ENCODE assay signal across 27 mouse cellular contexts in genomic region chr2:91131251-91131650, GRCm38 (mm10). TPM values are rescaled to one million over a fixed set of nuclear protein-coding genes. Genes with fewer than 3 reads are reported as not detected.
"Had no signal": no experiment of that assay in that cellular context is flagged by ENCODE, and none has a peak within 500 bp of the region (broad histone marks: within the 10 kb centered on the region; RNA-seq: fewer than 3 reads in every experiment).

No protein-coding gene starts in this region.

- DNase-seq: forebrain, postnatal 0 days; gastrocnemius, postnatal 25 days; heart, postnatal 4 days; kidney, adult 18-20 months; kidney, adult 8-10 months; kidney, postnatal 10 days; kidney, postnatal 25 days; kidney, postnatal 4 days; liver; liver, embryonic 13.5 days; liver, postnatal 0 days had no signal

- H3K27ac ChIP-seq: hindbrain, embryonic 10.5 days; hindbrain, embryonic 12.5 days; hindbrain, embryonic 14.5 days; intestine, embryonic 15.5 days; layer of hippocampus, adult 2 months; left cerebral cortex, adult 2 months; limb, embryonic 10.5 days; limb, embryonic 12.5 days; liver, embryonic 13.5 days; liver, embryonic 15.5 days had no signal

- H3K4me2 ChIP-seq: hindbrain, embryonic 12.5 days; hindbrain, embryonic 14.5 days; intestine, embryonic 15.5 days; limb, embryonic 12.5 days; liver, embryonic 11.5 days; liver, embryonic 13.5 days; liver, embryonic 15.5 days had no signal

- H3K9me3 ChIP-seq: hindbrain, embryonic 10.5 days; hindbrain, embryonic 12.5 days; intestine, embryonic 15.5 days; limb, embryonic 10.5 days; limb, embryonic 12.5 days; liver, embryonic 13.5 days; liver, embryonic 15.5 days had no signal

- H3K27me3 ChIP-seq: hindbrain, embryonic 12.5 days; intestine, embryonic 15.5 days; limb, embryonic 12.5 days; liver, embryonic 15.5 days had no signal

- H3K4me1 ChIP-seq: hindbrain, embryonic 10.5 days; hindbrain, embryonic 12.5 days; intestine, embryonic 15.5 days; limb, embryonic 10.5 days; limb, embryonic 12.5 days; liver, embryonic 13.5 days; liver, embryonic 15.5 days had no signal

- ATAC-seq: forebrain, postnatal 0 days; hindbrain, embryonic 16.5 days; inflammation-experienced regulatory T-cells, adult 6 months; intestine, embryonic 15.5 days; intestine, postnatal 0 days; liver, postnatal 0 days had no signal

- H3K9ac ChIP-seq: forebrain, postnatal 0 days; hindbrain, embryonic 12.5 days; hindbrain, embryonic 14.5 days; intestine, embryonic 15.5 days; limb, embryonic 12.5 days; liver, embryonic 13.5 days; liver, embryonic 15.5 days; liver, postnatal 0 days had no signal

- H3K36me3 ChIP-seq: hindbrain, embryonic 10.5 days; intestine, embryonic 15.5 days; limb, embryonic 10.5 days; limb, embryonic 12.5 days; liver, embryonic 13.5 days; liver, embryonic 15.5 days had no signal

- H3K4me3 ChIP-seq: heart, adult 2 months; hindbrain, embryonic 10.5 days; hindbrain, embryonic 12.5 days; intestine, embryonic 15.5 days; layer of hippocampus, adult 2 months; left cerebral cortex, adult 2 months; limb, embryonic 10.5 days; limb, embryonic 12.5 days; liver, embryonic 13.5 days; liver, embryonic 15.5 days had no signal

RNA-seq across cellular contexts. Expression of gene Mybpc3, which starts 13.3 kb away (rescaled TPM):
- total RNA-seq: gastrocnemius, adult 18-20 months; gastrocnemius, postnatal 25 days had no signal
- polyA plus RNA-seq: hindbrain, embryonic 10.5 days; hindbrain, embryonic 14.5 days; inflammation-experienced regulatory T-cells, adult 6 months; intestine, postnatal 0 days; kidney, embryonic 14.5 days had no signal
